Mouse (Mus musculus): ENCODE measurements at regions not wholly inside any gene's neighbourhood (a gene's known extent, or its start where the extent isn't known, plus 50 kb on each side); places are given as distances from the start of the nearest gene placed in this dataset.

DNA sequence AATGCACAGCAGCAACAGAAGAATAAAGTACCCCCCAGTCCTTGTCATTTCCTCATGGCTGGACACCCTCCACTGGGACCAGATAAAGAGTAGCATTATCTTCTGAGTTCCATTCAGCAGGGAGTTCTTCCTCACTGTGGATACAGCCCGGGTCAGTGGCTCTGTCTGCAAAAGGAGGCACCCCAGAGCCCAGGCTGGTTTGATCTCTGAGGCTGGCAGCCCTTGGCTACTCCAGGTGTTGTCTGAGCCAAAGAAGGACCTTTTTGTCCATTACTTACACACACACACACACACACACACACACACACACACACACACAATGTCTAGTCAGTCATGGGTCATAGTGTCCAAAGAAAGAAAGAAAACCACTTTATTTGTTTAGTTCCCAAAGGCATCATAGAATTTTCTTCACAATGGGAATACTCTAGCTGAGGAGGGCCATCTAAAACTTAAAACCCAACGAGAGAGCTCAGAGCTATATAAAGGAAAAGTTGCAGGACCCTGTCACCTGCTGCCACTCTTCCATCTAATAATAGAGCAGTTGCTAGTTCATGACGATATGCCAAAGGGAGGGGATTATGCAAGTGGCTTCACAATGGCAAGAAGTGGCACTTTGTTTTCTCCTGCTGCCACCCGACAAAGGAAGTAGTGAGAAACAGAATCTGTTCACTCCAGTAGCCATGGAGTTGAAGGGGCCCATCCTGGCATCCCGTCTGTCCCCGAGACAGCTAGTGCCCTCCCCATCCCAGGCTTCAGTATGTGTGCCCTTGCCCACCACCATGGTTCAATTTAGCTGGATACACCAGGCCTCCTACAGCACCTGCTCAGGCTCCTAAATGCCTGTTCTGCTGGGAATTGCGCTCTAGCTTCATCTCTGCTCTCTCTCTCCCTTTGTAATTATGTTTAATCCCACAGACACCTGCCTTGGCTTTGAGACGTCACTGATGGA lies 480.4 kb upstream of the Nrsn1 start:
- DNase-seq (ENCODE audit: inconsistent age in 2 of 2, low spot score in 1 of 2) = no peak

DNA sequence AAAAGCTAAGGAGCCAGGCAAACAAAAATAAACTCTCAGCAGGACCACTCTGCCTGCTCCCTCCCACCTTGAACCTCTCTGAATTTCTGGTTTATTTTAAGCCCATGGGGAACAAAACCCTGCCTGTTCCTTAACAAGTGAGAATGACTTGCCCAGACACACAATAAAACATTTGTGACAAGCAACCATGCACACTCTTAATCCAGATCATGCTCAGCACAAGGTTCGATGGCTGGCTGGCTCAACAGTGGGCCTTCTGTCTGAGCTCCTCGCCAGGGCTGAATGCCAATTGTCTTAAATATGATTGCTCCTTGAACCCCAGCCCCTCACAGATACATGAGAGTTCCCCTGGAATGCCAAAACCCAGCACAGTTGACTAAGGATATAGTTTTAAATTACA lies 468.3 kb upstream of the Nrsn1 start:
- no peak for DNase-seq (ENCODE audit: inconsistent age in 2 of 2, low spot score in 1 of 2)

DNA sequence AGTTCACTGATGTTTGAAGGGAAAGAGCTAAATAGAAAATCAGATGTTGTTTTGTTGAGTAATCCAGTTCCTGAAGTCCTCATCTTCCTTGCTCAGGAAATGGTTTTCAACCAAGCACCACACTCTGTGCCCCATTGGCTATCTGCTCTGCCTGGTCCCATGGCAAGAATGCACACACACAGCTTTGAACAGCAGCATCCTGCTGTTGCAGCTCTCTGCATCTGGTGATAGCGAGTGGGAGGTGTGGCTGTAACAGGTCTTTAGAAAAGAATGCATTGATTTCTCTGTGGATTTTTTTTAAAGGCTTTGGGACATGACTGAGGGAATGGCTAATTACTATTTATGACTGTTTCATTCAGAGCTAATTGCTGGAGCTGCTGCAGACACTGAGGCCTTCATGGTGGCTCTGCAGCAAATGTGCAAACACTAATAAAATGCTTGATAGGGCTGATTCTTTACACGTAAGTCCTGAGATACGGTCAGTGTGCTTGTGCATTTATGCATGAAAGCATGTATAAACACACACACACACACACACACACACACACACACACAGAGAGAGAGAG lies 459.1 kb upstream of the Nrsn1 start:
- no peak for DNase-seq (ENCODE audit: inconsistent age in 2 of 2, low spot score in 1 of 2)

DNA sequence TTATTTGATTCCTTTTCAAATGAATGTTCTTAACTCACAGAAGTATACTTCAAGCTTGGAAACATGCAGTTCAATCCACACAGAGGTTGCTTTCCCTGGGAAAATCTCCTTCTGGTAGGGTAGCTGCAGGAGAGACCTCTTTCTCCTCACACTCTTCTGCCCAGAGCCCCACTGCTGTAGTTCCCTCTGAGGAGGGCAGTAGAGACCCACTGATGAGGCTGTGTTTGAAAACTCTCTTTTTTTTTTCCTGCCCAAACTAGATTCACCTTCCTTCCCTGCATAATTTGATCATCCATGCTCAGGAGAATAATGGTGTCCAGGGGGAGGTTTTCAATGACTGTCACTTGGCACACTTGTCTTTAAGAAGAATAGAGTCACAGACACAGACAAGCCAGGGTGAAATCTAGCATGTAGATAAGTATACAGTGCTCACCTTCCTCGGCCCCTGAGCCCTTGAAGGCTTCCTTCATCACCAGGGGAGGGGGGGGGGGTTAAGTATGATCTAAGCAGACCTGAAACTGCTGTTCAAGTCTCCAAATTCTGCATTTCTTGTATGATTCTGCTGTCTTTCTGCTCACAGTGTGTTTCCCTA lies 457.3 kb upstream of the Nrsn1 start:
- peak in 1 of 2 experiments; percentile 28 for DNase-seq (ENCODE audit: inconsistent age in 2 of 2, low spot score in 1 of 2)

DNA sequence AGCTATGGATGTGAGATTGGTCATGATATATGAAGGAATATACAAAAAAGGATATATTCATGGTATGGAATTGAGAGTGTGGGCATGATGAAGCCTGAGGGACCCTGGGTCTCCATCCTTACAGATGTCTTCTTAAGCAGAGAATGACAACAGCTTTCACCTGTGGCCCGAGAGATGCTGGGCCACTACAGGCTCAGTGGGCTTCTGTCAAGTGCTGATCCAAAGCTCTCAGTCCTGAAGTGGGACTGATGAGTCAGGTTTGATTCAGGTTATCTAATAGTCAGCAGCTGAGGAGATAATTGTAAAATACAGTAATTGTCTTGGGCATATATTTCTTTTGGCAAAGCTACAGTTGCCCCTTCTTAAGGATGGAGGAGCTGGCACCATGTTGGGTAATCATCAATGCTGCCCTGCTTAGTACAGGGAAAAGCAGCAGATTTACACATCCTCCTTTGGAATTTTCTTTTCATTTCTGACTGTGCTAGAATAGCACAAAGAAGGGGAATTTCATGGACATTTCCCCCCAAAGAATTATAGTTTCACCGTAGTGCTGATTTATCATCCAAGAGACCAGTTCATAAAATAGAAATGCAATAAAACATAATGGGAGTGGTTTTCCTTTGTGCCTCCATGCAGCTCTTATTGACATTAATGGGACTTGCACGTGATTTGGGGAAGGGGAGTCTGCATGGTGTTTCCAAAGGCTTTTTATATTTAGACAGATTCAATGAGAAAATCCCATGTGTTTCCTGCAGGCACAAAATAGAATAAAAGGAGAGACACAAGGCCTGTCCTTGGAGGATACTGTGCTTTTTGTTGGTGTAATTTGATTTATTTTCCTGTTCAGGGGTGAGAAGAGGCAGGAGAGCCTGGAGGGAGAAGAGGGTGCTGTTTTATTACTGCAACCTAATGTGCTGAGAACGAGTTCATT lies 452.6 kb upstream of the Nrsn1 start:
- DNase-seq (ENCODE audit: inconsistent age in 2 of 2, low spot score in 1 of 2) = peak in 1 of 2 experiments; percentile 22

DNA sequence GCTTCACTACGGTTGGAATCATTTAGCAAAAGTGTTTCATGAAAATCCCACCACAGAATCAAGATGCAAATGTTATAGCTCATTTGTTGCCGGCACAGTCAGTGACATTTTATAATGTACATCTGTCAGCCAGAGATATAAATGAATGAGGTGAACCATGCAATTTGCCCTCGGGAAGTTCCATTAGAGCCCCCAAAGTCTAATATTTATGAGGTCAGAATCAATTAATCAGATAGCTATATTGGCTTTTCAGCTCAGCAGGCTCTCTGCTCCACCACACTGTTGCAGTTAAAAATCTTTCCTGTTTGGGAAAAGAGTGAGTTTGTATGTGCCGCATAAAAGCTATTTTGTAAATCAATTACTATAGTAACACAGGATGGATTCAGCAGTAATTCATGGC lies 430.7 kb upstream of the Nrsn1 start:
- no peak for DNase-seq (ENCODE audit: inconsistent age in 2 of 2, low spot score in 1 of 2)

DNA sequence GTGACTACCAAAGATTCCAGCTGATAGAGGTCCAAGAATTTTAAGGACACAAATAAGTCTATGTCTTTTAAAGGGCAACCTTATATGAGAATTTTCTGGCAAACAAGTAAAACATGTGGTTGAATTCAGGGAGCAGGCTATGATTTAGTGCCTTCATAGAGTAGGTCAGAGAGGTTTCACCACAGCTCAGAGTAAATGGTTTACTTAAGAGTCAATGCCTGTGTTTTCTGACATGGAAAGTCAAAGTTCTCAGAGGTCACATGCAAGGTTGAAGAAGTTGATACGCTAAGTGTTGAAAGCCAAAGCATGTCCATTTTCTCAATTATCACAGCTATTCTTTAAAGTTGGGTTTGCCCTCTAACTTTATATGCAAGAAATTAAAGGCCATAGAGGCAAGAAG lies 425.7 kb upstream of the Nrsn1 start:
- DNase-seq (ENCODE audit: inconsistent age in 2 of 2, low spot score in 1 of 2) = no peak

DNA sequence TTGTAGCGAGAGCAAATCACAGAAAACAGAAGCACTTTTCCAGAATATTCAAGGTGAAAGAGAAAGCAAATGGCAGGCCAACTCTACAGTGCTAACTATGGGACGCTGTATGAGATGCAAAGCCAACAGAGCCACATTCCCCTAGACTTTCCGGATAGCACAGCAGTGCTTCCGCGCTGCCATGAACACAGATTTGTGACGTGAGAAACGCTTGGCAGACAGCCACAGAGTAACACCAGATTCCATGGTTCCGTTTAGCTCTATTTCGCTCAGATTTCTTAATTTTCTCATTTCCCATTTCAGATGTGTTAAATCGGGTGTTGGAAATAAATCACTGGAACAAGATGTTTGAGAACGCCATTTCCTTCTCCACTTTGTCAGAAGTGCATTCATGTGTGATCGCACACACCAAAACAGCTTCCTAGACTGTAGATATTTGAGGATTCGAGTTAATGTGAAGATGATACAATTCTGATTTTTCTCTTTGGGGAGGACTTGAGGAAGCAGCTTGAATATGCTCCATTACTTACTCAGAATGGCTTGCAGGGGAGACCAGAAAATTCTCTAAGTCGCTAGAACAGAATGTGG lies 424.8 kb upstream of the Nrsn1 start:
- no peak for DNase-seq (ENCODE audit: inconsistent age in 2 of 2, low spot score in 1 of 2)

DNA sequence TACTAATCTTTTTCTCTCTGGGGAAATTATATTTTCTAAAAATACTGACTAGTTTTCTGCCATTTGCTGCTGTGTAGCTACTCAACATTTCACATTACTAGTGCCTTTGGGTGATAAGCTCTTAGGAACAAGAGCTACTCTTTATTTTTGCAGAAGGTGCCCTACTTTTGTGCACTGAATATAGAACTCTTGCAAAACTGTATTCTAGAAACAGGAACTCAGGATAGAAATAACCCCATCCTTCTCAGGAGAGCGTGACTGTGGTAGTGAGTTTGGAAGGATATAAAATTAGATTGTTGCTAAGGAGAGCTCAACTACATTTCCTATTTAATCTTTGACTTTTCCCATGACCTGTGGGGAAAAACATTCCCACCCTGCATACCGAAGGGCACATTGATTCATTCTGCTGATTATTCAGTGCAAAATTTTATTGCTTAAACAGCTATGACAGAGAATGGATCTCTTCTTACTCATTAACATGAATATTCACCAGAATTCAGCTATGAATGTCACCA lies 408.0 kb upstream of the Nrsn1 start:
- no peak for DNase-seq (ENCODE audit: inconsistent age in 2 of 2, low spot score in 1 of 2)

DNA sequence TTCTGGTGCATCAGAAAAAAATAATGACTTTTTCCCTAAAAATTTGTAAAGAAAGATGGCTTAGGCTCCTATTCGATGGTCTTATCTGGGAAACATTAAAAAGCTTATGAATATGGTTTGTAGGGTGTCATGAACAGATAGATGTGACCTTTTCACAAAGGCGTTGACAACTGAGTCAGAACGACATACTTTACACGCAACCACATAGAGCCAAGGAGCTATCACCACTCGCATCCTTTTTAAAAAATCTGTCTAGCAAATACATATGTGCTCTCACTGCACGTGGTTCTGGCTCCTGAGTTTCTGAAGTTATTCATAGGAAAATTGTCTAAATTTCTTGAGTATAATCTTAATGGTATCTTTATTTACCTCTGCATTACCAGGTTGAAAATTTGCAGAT lies 404.9 kb upstream of the Nrsn1 start:
- DNase-seq (ENCODE audit: inconsistent age in 2 of 2, low spot score in 1 of 2) = no peak

DNA sequence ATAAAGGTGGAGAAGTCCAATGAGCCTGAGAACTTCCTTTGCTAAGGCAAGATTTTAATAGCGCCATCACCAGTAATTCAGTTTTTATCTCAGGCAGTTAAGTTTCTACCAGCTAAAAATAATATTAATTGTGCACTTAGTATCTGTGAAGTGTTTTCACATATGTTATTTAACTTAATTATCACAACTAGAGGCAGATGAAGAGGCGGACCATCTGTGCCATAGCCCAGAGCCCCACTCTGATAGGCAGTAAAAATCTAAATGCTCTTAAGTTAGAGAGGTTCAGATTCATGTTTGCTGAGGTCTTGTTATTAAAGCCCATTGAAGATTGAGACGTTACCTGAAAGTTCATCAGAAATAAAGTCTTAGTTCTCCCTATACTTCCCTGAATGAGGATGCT lies 395.7 kb upstream of the Nrsn1 start:
- DNase-seq (ENCODE audit: inconsistent age in 2 of 2, low spot score in 1 of 2) = no peak

DNA sequence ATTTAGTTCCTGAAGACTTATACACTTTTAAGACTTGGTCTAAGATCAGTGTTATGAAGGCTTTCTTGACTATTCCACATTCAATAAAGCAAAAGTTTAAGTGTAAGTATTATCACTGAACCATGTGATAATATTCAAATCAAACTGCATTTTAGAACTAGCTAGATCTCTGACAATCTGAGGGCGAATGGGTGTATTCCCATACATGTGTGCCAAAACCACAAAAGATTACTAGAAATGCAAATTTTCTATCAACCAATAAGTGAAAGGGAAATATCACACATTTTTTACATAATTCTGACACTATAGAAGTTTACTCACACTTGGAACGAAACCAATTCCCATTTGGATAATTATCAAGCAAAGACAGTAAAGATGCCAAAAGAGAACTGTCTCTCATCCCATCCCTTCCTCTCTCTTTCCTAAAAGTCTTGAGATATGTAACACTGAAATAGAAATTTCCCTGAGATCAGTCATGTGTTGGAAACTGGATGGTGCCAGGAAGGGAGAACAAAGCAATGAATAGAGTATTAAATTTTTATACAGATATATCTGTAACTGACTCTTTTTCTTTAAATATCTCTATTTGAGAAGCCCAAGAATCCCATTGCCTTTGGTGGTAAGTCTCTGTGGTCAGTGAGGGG lies 394.8 kb upstream of the Nrsn1 start:
- no peak for DNase-seq (ENCODE audit: inconsistent age in 2 of 2, low spot score in 1 of 2)

DNA sequence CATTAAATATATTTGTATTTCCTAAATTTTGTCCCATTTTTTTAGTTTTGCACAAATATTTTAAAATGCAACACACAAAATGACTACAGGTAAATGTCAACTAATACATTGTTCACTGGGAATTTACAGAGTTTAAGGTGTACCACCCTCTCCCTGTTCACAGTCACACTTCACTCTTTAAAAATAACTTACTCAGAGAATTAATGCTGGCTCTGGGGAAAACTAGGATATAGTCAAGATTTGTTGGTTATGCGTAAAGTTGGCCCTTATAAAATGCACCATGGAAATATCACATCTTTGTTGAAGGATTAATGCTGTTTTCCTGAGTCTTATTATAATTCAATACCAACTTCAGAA lies 378.1 kb upstream of the Nrsn1 start:
- DNase-seq (ENCODE audit: inconsistent age in 2 of 2, low spot score in 1 of 2) = no peak

DNA sequence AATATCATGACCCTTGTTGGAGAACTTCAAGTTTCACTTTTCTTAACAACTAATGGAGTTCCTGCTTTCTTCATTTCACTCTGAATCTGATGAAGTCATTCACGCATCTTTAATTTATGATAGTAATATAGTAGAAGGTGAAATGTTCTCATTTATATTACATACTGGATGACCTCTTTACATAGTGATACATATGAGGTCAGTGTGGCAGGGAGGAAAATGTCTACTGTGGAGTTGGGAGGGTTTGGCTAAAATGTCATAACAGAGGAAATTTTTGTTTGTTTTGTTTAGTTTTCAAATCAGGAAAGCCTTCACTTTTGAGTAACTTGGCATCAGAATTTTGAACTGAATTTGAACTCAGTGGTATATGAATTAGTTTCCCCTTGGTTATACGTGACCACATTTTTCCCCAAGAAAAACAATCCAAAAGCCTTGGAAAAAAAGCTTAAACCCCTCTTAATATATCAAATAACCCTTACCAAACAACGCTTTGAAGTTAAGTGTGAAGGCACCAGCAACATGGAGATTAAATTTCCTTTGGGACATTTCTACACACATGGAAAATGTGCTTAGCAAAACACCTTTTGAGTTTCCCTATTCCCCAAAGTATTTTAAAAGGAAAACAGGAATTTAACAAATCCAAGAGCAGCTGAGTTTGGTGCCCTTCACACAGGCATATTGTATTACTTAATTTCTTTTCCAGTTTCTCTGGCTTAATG lies 377.6 kb upstream of the Nrsn1 start:
- no peak for DNase-seq (ENCODE audit: inconsistent age in 2 of 2, low spot score in 1 of 2)

DNA sequence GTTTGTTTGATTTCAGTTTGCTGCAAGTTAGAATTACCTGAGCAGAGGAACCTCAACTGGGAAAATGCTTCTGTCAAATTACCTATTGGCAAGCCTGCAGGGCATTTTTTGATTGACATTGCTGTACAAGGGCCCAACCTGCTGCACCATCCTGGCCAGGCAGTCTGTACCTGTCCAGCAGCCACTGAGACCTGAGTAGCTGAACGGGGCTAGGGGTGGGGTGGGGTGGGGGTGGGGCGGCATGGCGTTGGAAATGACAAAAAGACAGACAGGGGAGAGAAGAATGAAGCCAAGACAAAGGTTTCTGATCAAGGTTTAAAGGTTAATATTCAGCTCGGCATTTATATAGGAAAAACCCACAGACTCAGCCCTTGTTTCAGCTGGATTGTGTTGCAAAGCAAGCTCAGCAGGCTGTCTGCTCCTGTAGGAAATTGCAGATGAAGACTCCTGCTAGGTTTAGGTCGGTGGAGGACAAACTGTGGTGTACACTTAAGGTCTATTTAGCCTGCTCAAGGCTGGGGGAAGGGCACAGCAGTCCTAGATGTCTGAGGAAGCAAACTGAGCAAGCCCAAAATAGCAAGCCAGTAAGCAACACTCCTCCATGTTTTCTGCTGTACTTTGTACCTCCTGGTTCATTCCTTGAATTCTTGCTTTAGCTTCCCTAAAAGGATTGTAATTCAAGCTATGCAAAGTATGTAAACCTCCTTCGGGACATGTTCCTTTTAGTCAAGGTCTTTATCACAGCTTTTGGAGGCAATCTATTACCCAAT lies 369.4 kb upstream of the Nrsn1 start:
- DNase-seq (ENCODE audit: inconsistent age in 2 of 2, low spot score in 1 of 2) = no peak

DNA sequence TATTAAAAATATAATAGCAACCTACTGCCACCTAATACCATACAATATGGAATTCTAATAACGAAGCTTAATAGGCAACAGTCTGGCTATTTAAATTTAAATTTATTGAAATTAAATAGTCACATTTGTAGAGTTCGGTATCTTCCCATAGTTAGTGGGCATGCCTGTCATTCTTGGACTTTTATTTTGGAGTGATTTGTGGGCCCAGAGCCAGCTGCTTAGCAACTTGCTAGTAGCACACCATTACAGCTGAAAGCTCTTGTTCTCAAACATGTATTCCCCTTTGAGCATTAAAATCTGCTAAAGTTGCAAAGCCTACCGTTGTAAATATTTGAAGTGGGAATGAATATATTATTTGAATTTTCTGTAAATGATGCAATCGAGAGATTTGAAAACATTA lies 359.2 kb upstream of the Nrsn1 start:
- DNase-seq (ENCODE audit: inconsistent age in 2 of 2, low spot score in 1 of 2) = no peak

DNA sequence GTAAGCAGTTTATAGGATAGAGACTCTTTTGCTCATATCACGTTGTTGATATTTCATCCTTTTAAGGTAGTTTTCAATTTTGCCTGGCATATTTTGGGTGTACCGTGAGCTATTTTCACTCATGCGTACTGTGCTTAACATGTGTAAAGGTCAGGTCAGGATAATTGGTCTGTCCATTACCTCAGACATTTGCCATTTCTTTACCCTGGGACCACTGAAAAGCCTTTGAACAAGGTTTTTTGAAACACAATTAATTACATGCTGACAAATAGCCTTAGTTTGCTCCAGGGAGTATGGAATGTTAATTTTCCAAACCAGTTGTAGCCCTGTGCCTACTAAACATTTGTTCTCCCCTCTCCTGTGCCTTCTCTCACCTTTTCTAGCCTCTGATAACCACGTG lies 347.3 kb upstream of the Nrsn1 start:
- no peak for DNase-seq (ENCODE audit: inconsistent age in 2 of 2, low spot score in 1 of 2)

DNA sequence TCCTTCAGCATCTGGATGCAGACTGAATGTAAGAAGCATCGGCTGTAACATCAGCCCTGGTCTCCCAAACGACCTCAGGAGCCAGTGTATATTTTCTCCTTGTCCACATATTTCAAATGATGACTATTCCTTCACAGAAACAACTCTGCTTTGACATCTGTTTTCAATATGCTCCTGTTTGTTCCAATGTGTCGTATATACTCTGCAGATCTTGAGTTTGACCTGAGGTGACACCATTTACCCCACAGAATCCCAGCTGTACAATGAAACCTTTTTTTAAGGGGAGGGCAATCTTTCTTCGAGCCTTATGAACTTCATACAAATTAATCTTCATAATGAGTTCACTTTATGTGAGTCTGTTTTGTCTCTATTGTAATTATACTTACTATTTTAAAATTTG lies 341.7 kb upstream of the Nrsn1 start:
- no peak for DNase-seq (ENCODE audit: inconsistent age in 2 of 2, low spot score in 1 of 2)

DNA sequence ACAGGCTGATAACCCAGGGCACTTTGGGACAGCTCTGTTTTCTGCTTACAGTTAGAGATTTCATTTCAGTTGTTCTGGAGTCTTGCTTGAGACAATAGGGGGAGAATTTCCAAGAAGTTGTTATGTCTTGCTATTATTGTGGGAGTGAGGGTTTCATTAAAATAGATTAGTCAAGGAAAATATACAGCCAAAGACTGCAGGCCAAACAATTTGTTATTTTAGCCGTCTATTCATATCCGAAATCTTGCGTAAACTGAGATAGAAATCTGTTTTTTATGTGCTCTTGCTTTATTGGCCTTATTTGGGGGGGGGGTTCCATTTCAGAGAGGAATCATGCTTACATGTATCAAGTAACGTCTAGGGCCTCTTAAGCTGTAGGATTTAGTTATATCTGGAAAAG lies 339.3 kb upstream of the Nrsn1 start:
- DNase-seq (ENCODE audit: inconsistent age in 2 of 2, low spot score in 1 of 2) = no peak
